Mouse (Mus musculus): ENCODE results near the gene Tbc1d22b.

DNA sequence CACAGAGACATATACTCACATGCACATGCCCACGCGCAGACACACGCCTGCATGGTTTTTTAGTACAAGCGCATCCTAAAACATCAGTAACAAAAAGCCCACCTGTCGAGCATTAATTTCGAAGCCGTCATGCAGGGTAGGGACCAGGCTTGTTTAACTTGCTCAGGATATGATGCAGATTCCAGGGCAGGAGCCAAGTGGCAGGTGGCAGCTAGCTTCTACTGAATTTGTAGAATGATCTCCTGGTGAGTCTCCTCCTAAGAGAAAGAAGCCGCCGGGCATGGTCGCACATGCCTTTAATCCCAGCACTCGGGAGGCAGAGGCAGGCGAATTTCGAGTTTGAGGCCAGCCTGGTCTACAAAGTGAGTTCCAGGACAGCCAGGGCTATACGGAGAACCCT lies 49.5 kb downstream of the Tbc1d22b start:
- TF ChIP-seq CTCF (IDR thresholded peaks at IDR 0.05; ENCODE audit: low read depth) (no peak), EP300 (optimal IDR thresholded peaks at IDR 0.05) (no peak)

Data from stomach, postnatal 0 days (tissue).